Mouse (Mus musculus) thymus, adult 2 months (tissue): ENCODE measurements around the gene Uqcc3.

Source experiments
- CTCF ChIP-seq: fragments of 200-500 bp; IDR thresholded peaks from 2 replicates; pipeline ENCODE4 v1.5.1; 2012; ENCODE audit warnings: mild to moderate bottlenecking, control low read depth, low read length, moderate library complexity, borderline replicate concordance; ENCODE audit not compliant: control insufficient read depth, poor library complexity, insufficient read depth; ENCODE audit errors: extremely low read depth
- POLR2A ChIP-seq: fragments of 200-500 bp; IDR thresholded peaks from 2 replicates; pipeline ENCODE4 v1.6.1; 2012; ENCODE audit warnings: mild to moderate bottlenecking, low read length, control low read depth, moderate library complexity; ENCODE audit not compliant: control insufficient read depth, poor library complexity, insufficient read depth; ENCODE audit errors: extremely low read depth

GRCm38 (mm10) chr19:8920073-8920736, 39.5 kb upstream of the Uqcc3 start, which contains the start of gene B3gat3:
- no peak for TF ChIP-seq CTCF
- TF ChIP-seq POLR2A, result no peak
